Mouse (Mus musculus): ENCODE measurements around the gene Rbm8a. TPM values are rescaled to one million over a fixed set of nuclear protein-coding genes. Genes with fewer than 3 reads are reported as not detected.

Gene Rbm8a
- total RNA-seq (2023), result 82.5 TPM

DNA sequence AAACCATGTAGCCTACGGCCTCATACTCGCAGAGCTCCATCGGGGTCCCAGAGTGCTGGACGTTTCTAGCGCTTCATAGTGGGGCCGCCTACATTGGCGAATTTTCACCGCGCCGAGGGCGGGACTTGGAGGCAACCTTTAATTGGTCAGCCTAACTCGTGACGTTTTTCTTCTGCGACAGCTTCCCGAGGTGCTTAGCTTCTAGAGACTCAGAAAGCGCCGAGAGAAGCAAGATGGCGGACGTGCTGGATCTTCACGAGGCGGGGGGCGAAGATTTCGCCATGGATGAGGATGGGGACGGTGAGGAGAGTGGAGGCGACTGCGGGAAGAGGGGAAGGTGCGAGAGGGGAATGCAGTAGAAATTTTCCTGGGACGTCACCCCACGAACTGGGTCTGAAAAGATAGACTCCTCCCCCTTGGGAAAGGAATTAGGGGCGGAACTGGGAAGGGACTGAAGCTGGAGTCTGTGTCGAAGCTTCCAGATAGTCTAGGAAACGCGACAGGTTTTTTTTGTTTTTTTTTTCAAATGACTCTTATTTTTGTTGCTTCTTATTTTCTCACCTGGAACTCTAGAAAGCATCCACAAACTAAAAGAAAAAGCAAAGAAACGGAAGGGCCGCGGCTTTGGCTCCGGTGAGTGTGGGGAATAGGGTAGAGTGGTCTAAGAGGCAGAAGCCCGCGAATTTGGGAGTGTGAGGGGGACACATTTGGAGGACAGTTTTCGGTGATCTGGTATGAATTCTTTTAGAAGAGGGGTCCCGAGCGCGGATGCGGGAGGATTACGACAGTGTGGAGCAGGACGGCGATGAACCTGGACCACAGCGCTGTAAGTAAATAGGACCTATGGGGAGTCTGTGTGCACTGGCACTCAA is at the start of gene Rbm8a:
TSS of gene Rbm8a (plus strand) at position 205 of the 872 bp plus-strand sequence.

DNA sequence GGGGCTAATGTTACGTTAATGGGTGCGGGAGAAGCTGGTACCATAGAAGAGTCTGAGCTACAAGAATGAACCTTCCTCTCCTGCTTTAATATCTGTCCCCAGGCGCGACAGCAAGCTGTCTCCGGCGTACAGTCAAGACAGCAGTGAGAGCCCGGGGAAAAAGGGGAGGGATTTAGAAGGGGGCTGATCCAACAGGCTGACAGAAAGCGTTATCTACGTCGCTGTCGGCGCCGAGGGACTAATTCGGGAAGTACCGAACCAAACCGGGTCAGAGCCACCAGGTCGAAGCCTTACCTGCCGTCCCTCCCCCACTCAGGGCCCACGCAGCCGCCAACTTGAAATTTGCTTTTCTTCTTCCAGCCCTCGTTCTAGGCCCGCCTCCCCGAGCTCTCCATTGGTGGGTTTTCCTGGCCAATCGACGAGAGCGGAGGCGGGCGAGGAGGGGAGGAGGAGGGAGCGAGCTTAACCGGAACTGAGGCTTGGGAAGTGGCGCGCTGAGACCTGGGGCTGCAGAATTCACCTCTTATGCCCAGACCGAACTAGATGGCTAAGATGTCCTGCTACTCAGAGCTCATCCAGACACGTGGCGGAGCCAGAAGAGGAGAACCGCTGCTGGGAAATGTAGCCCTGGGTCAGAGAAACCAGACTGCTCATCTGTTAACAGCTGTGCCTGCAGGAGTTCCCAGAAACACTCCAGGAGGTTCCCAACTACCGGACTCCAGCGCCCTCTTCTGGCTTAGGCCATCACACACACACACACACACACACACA is 35.8 kb upstream of the Rbm8a start, which contains the start of gene Polr3gl:
TSS of gene Polr3gl (minus strand) at position 392 of the 771 bp plus-strand sequence.

DNA sequence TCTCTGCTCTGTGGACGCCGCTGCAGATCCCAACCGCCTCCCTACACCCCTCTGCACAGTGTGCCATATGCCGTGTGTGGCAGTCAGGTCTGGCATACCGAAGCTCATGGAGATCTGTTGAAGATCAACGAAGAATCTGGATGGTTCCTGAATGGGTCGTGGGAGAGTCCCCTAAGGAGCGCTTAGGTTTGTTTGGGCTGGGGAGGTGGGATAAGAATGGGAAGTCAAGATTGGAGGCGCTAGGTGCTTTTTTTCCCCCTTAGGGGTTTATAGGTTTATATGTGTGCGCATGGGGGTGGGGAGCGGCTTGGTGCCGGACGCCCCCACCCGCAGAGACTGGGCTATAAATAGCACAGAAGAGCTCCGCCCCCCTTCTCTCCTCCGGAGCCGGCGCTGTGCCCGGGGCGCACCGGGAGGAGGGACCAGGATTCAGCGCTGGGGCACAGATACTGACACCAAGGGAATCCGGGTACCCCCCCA is 33.5 kb upstream of the Rbm8a start, which contains the start of gene Ankrd34a:
TSS of gene Ankrd34a (plus strand) at position 409 of the 480 bp plus-strand sequence.

DNA sequence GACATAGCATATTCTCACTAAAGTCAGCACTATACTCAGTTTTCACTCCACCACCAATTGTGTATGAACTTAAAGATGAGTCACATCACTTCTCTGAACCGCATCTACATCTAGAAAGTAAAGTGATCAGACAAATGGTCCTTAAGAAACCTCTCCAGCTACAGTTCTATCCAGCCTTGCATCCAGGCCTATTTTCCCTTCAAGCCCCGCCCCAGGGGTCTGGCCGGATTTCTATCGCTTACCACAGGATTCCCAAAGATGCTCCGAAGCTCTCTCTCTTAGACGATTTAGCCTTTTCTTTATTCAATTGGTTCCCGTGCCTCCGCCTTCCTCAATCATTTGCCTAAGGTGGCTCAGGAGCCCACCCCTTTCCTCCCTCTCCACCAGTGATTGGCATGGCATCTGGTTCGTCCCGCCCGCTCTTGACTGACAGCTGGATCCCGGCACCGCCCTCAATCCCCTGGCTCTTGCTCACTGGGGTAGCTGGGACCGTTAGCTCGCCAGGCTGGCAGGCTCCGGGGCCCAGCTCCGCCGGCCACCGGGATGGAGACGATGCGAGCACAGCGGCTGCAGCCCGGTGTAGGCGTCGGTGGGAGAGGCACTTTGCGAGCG is 29.0 kb upstream of the Rbm8a start, which contains the start of gene Lix1l:
TSS of gene Lix1l (plus strand) at position 511 of the 612 bp plus-strand sequence.

DNA sequence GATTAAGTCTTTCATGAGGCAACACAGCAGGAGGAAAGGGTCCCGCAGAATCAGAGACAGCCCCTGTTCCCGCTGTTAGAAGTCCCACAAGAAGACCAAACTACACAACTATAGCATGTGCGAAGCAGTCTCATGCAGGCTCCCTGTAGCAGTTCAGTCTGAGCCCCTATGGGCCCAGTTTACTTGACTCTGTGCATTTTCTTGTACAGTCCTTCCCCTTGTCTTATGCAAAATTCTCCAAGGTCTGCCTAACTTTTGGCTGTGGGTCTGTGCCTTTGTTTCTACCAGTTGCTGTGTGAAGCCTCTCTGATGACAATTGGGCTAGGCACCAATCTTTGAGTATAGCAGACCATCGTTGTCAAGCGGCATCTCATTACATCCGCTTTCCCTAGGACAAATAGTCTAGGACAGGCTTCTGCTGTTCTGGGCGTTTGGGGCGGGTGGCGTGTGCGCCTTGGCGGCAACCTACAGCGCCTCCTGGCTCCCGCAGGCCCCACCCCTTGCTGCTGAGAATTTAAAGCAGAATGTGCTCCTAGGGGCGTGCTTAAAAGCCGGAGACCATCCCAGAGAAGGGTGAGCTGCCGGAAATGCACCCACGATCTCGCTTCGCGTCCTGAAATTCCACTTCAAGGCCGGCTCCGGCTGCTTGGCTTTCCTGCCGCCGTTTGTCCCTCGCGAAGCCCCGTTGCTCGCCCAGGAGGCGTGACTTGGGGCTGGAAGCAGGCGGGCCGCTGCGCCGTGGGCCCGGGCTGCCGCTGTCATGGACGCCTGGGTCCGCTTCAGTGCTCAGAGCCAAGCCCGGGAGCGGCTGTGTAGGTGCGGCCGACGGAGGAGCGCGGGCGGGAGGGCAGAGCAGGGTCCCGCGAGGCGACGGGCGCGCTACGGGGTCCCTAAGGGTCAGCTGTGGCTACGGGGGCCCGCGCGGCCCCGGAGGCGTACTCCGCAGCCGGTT is 5.5 kb downstream of the Rbm8a start, which contains the start of the genes Pex11b and Gm42957:
TSS of gene Pex11b (plus strand) at position 449 of the 952 bp plus-strand sequence.
TSS of gene Gm42957 (plus strand) at position 547 of the 952 bp plus-strand sequence.

DNA sequence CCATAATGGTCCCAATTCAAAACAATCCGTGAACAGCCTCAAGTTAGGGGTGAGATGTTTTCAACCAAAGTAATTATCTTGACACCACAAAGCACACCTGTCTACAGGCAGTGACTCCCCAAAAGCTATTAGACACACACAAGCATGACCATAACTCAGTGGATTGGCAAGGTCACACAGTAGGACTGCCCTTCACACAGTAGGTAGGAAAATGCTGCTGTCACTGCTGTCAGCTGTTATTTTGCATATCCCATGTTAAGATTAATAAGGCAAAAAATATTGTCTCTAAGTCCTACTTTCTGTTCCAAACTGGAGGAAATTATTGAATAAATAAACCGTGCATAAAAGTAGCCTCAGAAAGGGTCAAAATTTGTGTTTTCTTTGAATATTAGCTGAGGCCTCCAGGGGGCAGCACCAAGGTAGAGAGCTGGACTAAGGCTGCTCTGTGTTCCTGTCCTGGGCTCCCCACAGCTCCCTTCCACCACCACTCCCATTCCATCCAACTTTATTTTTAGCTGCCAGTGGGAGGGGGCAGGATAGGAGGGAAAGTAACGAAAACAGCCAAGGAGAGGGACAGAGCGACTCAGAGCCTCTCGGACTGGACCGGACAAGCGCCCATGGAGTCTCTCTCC is 15.4 kb downstream of the Rbm8a start, which contains the start of gene Itga10:
TSS of gene Itga10 (plus strand) at position 567 of the 632 bp plus-strand sequence.

DNA sequence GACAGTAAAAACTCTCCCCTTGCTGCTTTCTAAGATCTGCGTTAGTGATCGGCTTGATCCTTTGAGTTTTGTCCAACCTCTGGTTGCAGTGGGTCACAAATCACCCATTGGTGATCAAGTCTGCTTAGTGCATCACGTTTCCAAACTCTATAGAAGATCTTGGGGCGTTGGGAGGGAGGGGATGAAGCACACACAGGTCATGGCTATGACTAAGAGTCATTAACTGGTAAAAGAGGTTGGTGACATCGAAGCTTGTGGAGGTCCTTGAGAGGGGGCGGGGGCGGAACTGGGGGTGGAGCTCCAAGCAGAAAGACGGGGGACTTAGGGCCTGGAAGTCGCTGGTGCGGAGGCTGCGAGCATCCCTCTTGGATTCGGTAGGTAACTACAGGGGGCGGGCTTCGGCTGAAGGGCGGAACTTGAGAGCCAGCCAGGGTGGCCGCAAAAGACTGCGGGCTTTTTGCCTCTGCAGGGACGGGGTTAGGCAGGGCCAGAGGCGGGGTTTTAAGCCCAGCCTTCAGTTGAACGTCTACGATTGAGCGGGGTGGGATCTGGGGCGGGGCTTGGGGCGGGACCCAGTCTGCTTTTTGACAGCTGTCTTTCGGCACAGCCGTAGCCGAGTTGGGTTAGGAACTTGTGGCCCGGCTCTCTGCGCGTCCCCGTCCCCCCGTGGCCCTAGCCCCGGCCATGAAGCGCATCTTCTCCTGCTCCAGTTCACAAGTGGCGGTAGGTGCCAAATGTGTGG is 40.2 kb downstream of the Rbm8a start, which contains the start of gene Ankrd35:
TSS of gene Ankrd35 (plus strand) at position 405 of the 742 bp plus-strand sequence.

Other genes with a start within 250 kb of the Rbm8a start
- gene BC107364, start 177.6 kb upstream of the Rbm8a start, total RNA-seq (2023), result not detected
- gene Hfe2, start 104.8 kb upstream of the Rbm8a start, total RNA-seq (2023), result not detected
- 861 TPM for gene Txnip, start 72.0 kb upstream of the Rbm8a start, total RNA-seq (2023)
- not detected for gene Gm16253, start 52.9 kb upstream of the Rbm8a start, total RNA-seq (2023)
- 41.5 TPM for gene Polr3gl, start 35.8 kb upstream of the Rbm8a start, total RNA-seq (2023)
- gene Ankrd34a, start 33.3 kb upstream of the Rbm8a start, total RNA-seq (2023), result not detected
- gene Lix1l, start 28.8 kb upstream of the Rbm8a start, total RNA-seq (2023), result 0.38 TPM
- gene Pex11b, start 5.4 kb downstream of the Rbm8a start, total RNA-seq (2023), result 25.9 TPM
- gene Gm42957, start 5.5 kb downstream of the Rbm8a start, total RNA-seq (2023), result 0.35 TPM
- 3.5 TPM for gene Itga10, start 15.7 kb downstream of the Rbm8a start, total RNA-seq (2023)
- gene Ankrd35, start 40.2 kb downstream of the Rbm8a start, total RNA-seq (2023), result not detected
- 20.1 TPM for gene Pias3, start 66.5 kb downstream of the Rbm8a start, total RNA-seq (2023)
- gene Nudt17, start 78.6 kb downstream of the Rbm8a start, total RNA-seq (2023), result 1.0 TPM
- gene Polr3c, start 97.7 kb downstream of the Rbm8a start, total RNA-seq (2023), result 57.7 TPM
- gene Rnf115, start 97.7 kb downstream of the Rbm8a start, total RNA-seq (2023), result 48.1 TPM
- not detected for gene Pdzk1, start 199.4 kb downstream of the Rbm8a start, total RNA-seq (2023)
- gene Cd160, start 199.4 kb downstream of the Rbm8a start, total RNA-seq (2023), result 10.5 TPM